Mouse (Mus musculus) stomach, adult 2 months (tissue): Measurements from ENCODE around the gene Fn1. TPM values are rescaled to one million over a fixed set of nuclear protein-coding genes. Genes with fewer than 3 reads are reported as not detected.

ENCODE experiments used
- polyA plus RNA-seq: library from polyadenylated mRNA; depleted of rRNA; stranded (reverse); fragments of >200 nt; gene quantifications from 2 replicates; pipeline ENCODE4 v1.2.3, GENCODE M21; 2012; rRNA removed

The Fn1 gene
- polyA plus RNA-seq: 92.2 and 102 TPM in 2 replicates

DNA sequence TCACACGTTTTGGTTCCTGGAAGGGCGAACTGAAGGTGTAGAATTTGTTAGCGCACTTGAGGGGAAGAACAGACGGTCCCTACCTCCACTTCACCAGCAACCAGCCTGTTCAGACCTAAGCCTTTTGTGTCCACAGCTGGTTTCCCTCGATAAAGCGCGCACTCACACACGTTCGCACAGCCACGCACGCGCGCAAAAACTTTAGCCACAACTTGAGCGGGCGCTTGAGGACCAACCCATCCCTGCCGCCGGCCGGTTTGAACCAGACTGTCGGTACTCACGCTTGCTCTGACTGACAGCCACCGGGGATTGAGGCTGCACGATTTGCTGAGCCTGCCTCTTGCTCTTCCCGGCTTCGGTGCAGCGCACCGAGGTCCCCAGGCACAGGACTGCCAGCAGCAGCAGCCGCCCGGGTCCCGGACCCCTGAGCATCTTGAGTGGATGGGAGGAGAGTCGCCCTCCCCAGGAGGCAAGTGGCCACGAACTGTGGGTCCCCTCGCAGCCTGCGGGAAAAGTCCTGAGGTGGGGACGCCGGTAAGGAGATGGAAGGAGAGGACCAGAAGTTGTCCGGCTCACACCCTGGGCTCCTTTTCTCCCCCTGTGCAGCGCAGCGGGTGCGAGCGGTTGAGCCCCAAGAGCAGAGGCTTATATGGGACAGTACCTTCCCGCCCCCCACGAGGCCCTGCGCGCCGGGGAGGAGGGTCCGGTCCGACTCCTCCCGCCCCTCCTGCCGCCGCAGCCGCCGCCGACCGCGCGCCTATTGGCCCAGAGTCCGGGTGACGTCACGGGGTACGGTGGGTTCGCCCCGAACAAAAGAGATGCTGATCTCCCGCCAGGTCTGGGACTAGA is at the start of gene Fn1:
Gene Fn1 (minus strand): TSS at position 650 of the 849 bp plus-strand sequence.

GRCm38 (mm10) chr1:71556688-71557612 is 96.0 kb downstream of the Fn1 start, which contains the start of gene Atic:
TSS of gene Atic (plus strand) at chr1:71557150.

Other genes with a start within 250 kb of the Fn1 start
- gene Abca12, start 238.3 kb downstream of the Fn1 start, polyA plus RNA-seq: 0.94 and 1.1 TPM in 2 replicates
- 6.7 and 7.9 TPM in 2 replicates for gene Atic, start 96.0 kb downstream of the Fn1 start, polyA plus RNA-seq